ENCODE assay signal across 8 mouse cellular contexts in the genomic region with DNA sequence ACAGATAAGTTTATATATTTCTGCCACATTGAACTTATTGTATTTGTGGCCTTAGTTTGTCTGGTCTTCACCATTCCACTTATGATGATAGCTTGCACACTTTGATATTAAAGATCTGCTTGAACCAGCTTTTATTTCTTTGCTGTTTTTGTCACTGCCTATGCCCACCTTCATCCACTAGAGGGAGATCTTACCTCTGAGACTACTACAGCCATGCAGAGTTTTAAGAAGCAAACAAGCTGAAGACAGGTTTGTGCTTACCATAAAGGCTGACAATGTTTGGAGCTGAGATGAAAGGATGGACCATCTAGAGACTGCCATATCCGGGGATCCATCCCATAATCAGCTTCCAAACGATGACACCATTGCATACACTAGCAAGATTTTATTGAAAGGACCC.
DNase-seq lines count a peak whose midpoint lies in the region; ATAC-seq and TF ChIP-seq lines count a peak whose summit lies in the region.
"Not testable (repeated sequence)": the region's sequence is repeated elsewhere in the genome, so short reads cannot be mapped to it uniquely, and the experiment has no call there.

No protein-coding gene starts in this region.

- H3K4me1 ChIP-seq in CH12.LX (ENCODE audit: control insufficient read depth in 1 of 2, insufficient read depth in 2 of 2); midbrain, embryonic 13.5 days (replicated peaks): not testable (repeated sequence)

- peak; percentile 61 for TF ChIP-seq RAD21 in CH12.LX (IDR thresholded peaks at IDR 0.05; ENCODE audit: low read depth, low read length)

- not testable (repeated sequence) for H3K9ac ChIP-seq in CH12.LX (ENCODE audit: insufficient read depth, low read depth); midbrain, embryonic 13.5 days (replicated peaks)

- not testable (repeated sequence) for H3K9me3 ChIP-seq in CH12.LX (replicated peaks; ENCODE audit: low read length); midbrain, embryonic 13.5 days

- H3K36me3 ChIP-seq in CH12.LX (replicated peaks in 1 of 2; ENCODE audit: control insufficient read depth in 1 of 2, insufficient read depth in 1 of 2, low read length in 1 of 2); midbrain, embryonic 13.5 days: not testable (repeated sequence)

- WGBS in midbrain, embryonic 13.5 days = 12% methylated on average over 2 of the region's 2 CpGs

- H3K27ac ChIP-seq in CH12.LX (ENCODE audit: insufficient read depth, low read depth); left cerebral cortex, adult 2 months; midbrain, embryonic 13.5 days: not testable (repeated sequence)

- H3K79me2 ChIP-seq in CH12.LX (replicated peaks; ENCODE audit: control insufficient read depth, extremely low read depth, insufficient read depth, poor library complexity, severe bottlenecking) = not testable (repeated sequence)

- in situ Hi-C loops in CH12.LX (cut with MboI; ENCODE audit: low pct_ligation_motif_present, low pct_unique_long_range_greater_than_20kb, low sequenced_read_pairs) = not testable (repeated sequence)

- not testable (repeated sequence) for TF ChIP-seq POLR2A in CH12.LX (IDR thresholded peaks at IDR 0.05; ENCODE audit: low read depth, low read length); brain, embryonic 14.5 days (IDR thresholded peaks at IDR 0.05; ENCODE audit: borderline replicate concordance, extremely low read depth, insufficient read depth, insufficient read length, poor library complexity, severe bottlenecking)

- not testable (repeated sequence) for H3K27me3 ChIP-seq in CH12.LX (replicated peaks); midbrain, embryonic 13.5 days

- intact Hi-C loops in left cerebral cortex, adult 2 months (cut with DNase I) = loop anchor here (2.0 to 5.0 kb wide), 4 partner anchors 130 to 800 kb away; no protein-coding TSS in a partner anchor

- not testable (repeated sequence) for TF ChIP-seq EP300 in CH12.LX (IDR thresholded peaks at IDR 0.05; ENCODE audit: low read length)

- H3K4me3 ChIP-seq in CH12.LX (replicated peaks in 1 of 3; ENCODE audit: low read depth in 2 of 3, low read length in 2 of 3, poor library complexity in 1 of 3); left cerebral cortex, adult 2 months; midbrain, embryonic 13.5 days (replicated peaks): not testable (repeated sequence)

- ATAC-seq in midbrain, embryonic 13.5 days = peak; percentile 66

- TF ChIP-seq CTCF in CH12.LX (conservative IDR thresholded peaks at IDR 0.05 in 1 of 2, IDR thresholded peaks at IDR 0.05 in 1 of 2; ENCODE audit: low read depth in 2 of 2, low read length in 2 of 2) = peak; percentile 28 to 65; a peak in 3 of 4 replicates
- peak; percentile 52; the same call in 1 of the 2 replicates for TF ChIP-seq CTCF in brain, embryonic 14.5 days (IDR thresholded peaks at IDR 0.05; ENCODE audit: borderline replicate concordance, extremely low read depth, insufficient read depth, insufficient read length)
- peak; percentile 72 for TF ChIP-seq CTCF in left cerebral cortex, adult 2 months (IDR thresholded peaks at IDR 0.05)

- peak; percentile 15 for DNase-seq in CH12.LX (ENCODE audit: extremely low read depth)
- peak; percentile 76 for DNase-seq in brain, embryonic 14.5 days (ENCODE audit: low read depth)
- DNase-seq in embryo, embryonic 11 days = peak; percentile 38
- DNase-seq in heart, adult 18-20 months = peak; percentile 4 to 40
- peak; percentile 9 for DNase-seq in kidney, adult 18-20 months
- peak; percentile 22 to 25 for DNase-seq in left cerebral cortex, adult 2 months (ENCODE audit: extremely low spot score in 1 of 2, low spot score in 2 of 2)
- DNase-seq in right cerebral cortex, postnatal 25 days = peak; percentile 9

- dilution Hi-C loops in CH12.LX (cut with MboI; ENCODE audit: extremely low pct_ligation_motif_present, extremely low pct_unique_long_range_greater_than_20kb, low sequenced_read_pairs) = not testable (repeated sequence)

- not testable (repeated sequence) for H3K4me2 ChIP-seq in CH12.LX (ENCODE audit: insufficient read depth, low read depth, poor library complexity, severe bottlenecking); midbrain, embryonic 13.5 days (replicated peaks)

TF ChIP-seq in CH12.LX, 34 proteins besides CTCF, POLR2A, EP300 and RAD21:
- peak; percentile 46 for TF ChIP-seq SMC3 (IDR thresholded peaks at IDR 0.05; ENCODE audit: low read depth, low read length)

Comparison
In these comparisons a context has a peak if more than half of its experiments do, and no peak if none do; other contexts are left out.
1. DNase-seq: peak in every context shown above with its lines; median percentile 76 in brain, embryonic 14.5 days; 38 in embryo, embryonic 11 days; 24 in left cerebral cortex, adult 2 months; 22 in heart, adult 18-20 months; 15 in CH12.LX; 9 in kidney, adult 18-20 months; 9 in right cerebral cortex, postnatal 25 days.